Mouse (Mus musculus): Measurements from ENCODE around the gene Wdfy2. TPM values are rescaled to one million over a fixed set of nuclear protein-coding genes. Genes with fewer than 3 reads are reported as not detected.

The Wdfy2 gene
- polyA plus RNA-seq, 1 experiment: 9.5 TPM

- Histone ChIP-seq H3K4me1 (ENCODE audit: control insufficient read depth, insufficient read depth, low read length) (peaks cover 11% of the 10 kb centered on the region), H3K4me3 (replicated peaks; ENCODE audit: extremely low read depth, low read depth, low read length) (no peak overlapping the region)
- WGBS: 16% methylated on average over 2 of the region's 2 CpGs
- TF ChIP-seq CTCF (IDR thresholded peaks at IDR 0.05; ENCODE audit: insufficient read depth, low read length) (no peak), POLR2A (IDR thresholded peaks at IDR 0.05; ENCODE audit: borderline replicate concordance, extremely low read depth, low read depth, low read length) (no peak)
- DNase-seq: no peak
Measured at GRCm38 (mm10) chr14:62871932-62872331, 34.5 kb downstream of the Wdfy2 start.

GRCm38 (mm10) chr14:62873820-62874219, 36.3 kb downstream of the Wdfy2 start:
- no peak for DNase-seq
- Histone ChIP-seq H3K4me1 (ENCODE audit: control insufficient read depth, insufficient read depth, low read length) (peaks cover 11% of the 10 kb centered on the region; the same call in 1 of the 2 replicates), H3K4me3 (replicated peaks; ENCODE audit: extremely low read depth, low read depth, low read length) (no peak overlapping the region)
- WGBS: 78% methylated on average over 4 of the region's 4 CpGs
- TF ChIP-seq CTCF (IDR thresholded peaks at IDR 0.05; ENCODE audit: insufficient read depth, low read length) (no peak), POLR2A (IDR thresholded peaks at IDR 0.05; ENCODE audit: borderline replicate concordance, extremely low read depth, low read depth, low read length) (no peak)

- Histone ChIP-seq H3K4me3 (replicated peaks; ENCODE audit: extremely low read depth, low read depth, low read length) (no peak overlapping the region), H3K4me1 (ENCODE audit: control insufficient read depth, insufficient read depth, low read length) (peaks cover 12% of the 10 kb centered on the region)
- TF ChIP-seq CTCF (IDR thresholded peaks at IDR 0.05; ENCODE audit: insufficient read depth, low read length): no peak
- TF ChIP-seq POLR2A (IDR thresholded peaks at IDR 0.05; ENCODE audit: borderline replicate concordance, extremely low read depth, low read depth, low read length): no peak
- DNase-seq: no peak
- 87% methylated on average over 8 of the region's 8 CpGs for WGBS
Measured at GRCm38 (mm10) chr14:62874348-62874747, 36.9 kb downstream of the Wdfy2 start.

GRCm38 (mm10) chr14:62878076-62878475, 40.6 kb downstream of the Wdfy2 start:
- TF ChIP-seq POLR2A (IDR thresholded peaks at IDR 0.05; ENCODE audit: borderline replicate concordance, extremely low read depth, low read depth, low read length): no peak
- no peak for TF ChIP-seq CTCF (IDR thresholded peaks at IDR 0.05; ENCODE audit: insufficient read depth, low read length)
- peak; percentile 29 for DNase-seq
- Histone ChIP-seq H3K4me3 (replicated peaks; ENCODE audit: extremely low read depth, low read depth, low read length) (no peak overlapping the region), H3K4me1 (ENCODE audit: control insufficient read depth, insufficient read depth, low read length) (peaks cover 25% of the 10 kb centered on the region)
- 32% methylated on average over 6 of the region's 6 CpGs for WGBS

- H3K4me3 ChIP-seq (replicated peaks; ENCODE audit: extremely low read depth, low read depth, low read length): no peak overlapping the region
- H3K4me1 ChIP-seq (ENCODE audit: control insufficient read depth, insufficient read depth, low read length): peaks cover 27% of the 10 kb centered on the region
- TF ChIP-seq CTCF (IDR thresholded peaks at IDR 0.05; ENCODE audit: insufficient read depth, low read length): no peak
- TF ChIP-seq POLR2A (IDR thresholded peaks at IDR 0.05; ENCODE audit: borderline replicate concordance, extremely low read depth, low read depth, low read length): no peak
- WGBS: 53% methylated on average over 7 of the region's 7 CpGs
- DNase-seq: no peak
Measured at GRCm38 (mm10) chr14:62878634-62879430, 41.4 kb downstream of the Wdfy2 start.

GRCm38 (mm10) chr14:62879497-62879896, 42.0 kb downstream of the Wdfy2 start:
- Histone ChIP-seq H3K4me1 (ENCODE audit: control insufficient read depth, insufficient read depth, low read length) (peaks cover 31% of the 10 kb centered on the region), H3K4me3 (replicated peaks; ENCODE audit: extremely low read depth, low read depth, low read length) (no peak overlapping the region)
- WGBS: 12% methylated on average over 5 of the region's 5 CpGs
- TF ChIP-seq POLR2A (IDR thresholded peaks at IDR 0.05; ENCODE audit: borderline replicate concordance, extremely low read depth, low read depth, low read length) (no peak), CTCF (IDR thresholded peaks at IDR 0.05; ENCODE audit: insufficient read depth, low read length) (peak; percentile 71)
- DNase-seq: peak; percentile 71

- peak; percentile 27 for DNase-seq
- Histone ChIP-seq H3K4me3 (replicated peaks; ENCODE audit: extremely low read depth, low read depth, low read length) (no peak overlapping the region), H3K4me1 (ENCODE audit: control insufficient read depth, insufficient read depth, low read length) (peaks cover 34% of the 10 kb centered on the region)
- no peak for TF ChIP-seq POLR2A (IDR thresholded peaks at IDR 0.05; ENCODE audit: borderline replicate concordance, extremely low read depth, low read depth, low read length)
- TF ChIP-seq CTCF (IDR thresholded peaks at IDR 0.05; ENCODE audit: insufficient read depth, low read length): no peak
- WGBS: 31% methylated on average over 5 of the region's 5 CpGs
Measured at GRCm38 (mm10) chr14:62880084-62880851, 42.8 kb downstream of the Wdfy2 start.

GRCm38 (mm10) chr14:62882061-62882614, 44.7 kb downstream of the Wdfy2 start:
- DNase-seq: no peak
- Histone ChIP-seq H3K4me3 (replicated peaks; ENCODE audit: extremely low read depth, low read depth, low read length) (no peak overlapping the region), H3K4me1 (ENCODE audit: control insufficient read depth, insufficient read depth, low read length) (peaks cover 29% of the 10 kb centered on the region)
- WGBS: 66% methylated on average over 4 of the region's 4 CpGs
- TF ChIP-seq CTCF (IDR thresholded peaks at IDR 0.05; ENCODE audit: insufficient read depth, low read length): no peak
- TF ChIP-seq POLR2A (IDR thresholded peaks at IDR 0.05; ENCODE audit: borderline replicate concordance, extremely low read depth, low read depth, low read length): no peak

- Histone ChIP-seq H3K4me3 (replicated peaks; ENCODE audit: extremely low read depth, low read depth, low read length) (no peak overlapping the region), H3K4me1 (ENCODE audit: control insufficient read depth, insufficient read depth, low read length) (peaks cover 23% of the 10 kb centered on the region)
- no peak for DNase-seq
- TF ChIP-seq POLR2A (IDR thresholded peaks at IDR 0.05; ENCODE audit: borderline replicate concordance, extremely low read depth, low read depth, low read length) (no peak), CTCF (IDR thresholded peaks at IDR 0.05; ENCODE audit: insufficient read depth, low read length) (no peak)
- WGBS: 8% methylated on average over 1 of the region's 1 CpGs
Measured at GRCm38 (mm10) chr14:62883551-62883950, 46.1 kb downstream of the Wdfy2 start.

All from lung, adult 2 months (tissue).